Mouse (Mus musculus): ENCODE results near the gene Nudt9.

The Nudt9 gene

GRCm38 (mm10) chr5:104077508-104077907, 31.4 kb downstream of the Nudt9 start, which contains the start of gene Gm17660:
Gene Gm17660 (minus strand): TSS chr5:104077608.
- DNase-seq (ENCODE audit: low spot score): no peak

GRCm38 (mm10) chr5:104080736-104081135, 34.6 kb downstream of the Nudt9 start:
- no peak for DNase-seq (ENCODE audit: low spot score)

- no peak for DNase-seq (ENCODE audit: low spot score)
These were observed 39.3 kb downstream of the Nudt9 start for GRCm38 (mm10) chr5:104085366-104085765.

- no peak for DNase-seq (ENCODE audit: low spot score)
These were observed 43.6 kb downstream of the Nudt9 start for GRCm38 (mm10) chr5:104089751-104090150.

GRCm38 (mm10) chr5:104095416-104096077, 49.4 kb downstream of the Nudt9 start:
- no peak for DNase-seq (ENCODE audit: low spot score)

DNA sequence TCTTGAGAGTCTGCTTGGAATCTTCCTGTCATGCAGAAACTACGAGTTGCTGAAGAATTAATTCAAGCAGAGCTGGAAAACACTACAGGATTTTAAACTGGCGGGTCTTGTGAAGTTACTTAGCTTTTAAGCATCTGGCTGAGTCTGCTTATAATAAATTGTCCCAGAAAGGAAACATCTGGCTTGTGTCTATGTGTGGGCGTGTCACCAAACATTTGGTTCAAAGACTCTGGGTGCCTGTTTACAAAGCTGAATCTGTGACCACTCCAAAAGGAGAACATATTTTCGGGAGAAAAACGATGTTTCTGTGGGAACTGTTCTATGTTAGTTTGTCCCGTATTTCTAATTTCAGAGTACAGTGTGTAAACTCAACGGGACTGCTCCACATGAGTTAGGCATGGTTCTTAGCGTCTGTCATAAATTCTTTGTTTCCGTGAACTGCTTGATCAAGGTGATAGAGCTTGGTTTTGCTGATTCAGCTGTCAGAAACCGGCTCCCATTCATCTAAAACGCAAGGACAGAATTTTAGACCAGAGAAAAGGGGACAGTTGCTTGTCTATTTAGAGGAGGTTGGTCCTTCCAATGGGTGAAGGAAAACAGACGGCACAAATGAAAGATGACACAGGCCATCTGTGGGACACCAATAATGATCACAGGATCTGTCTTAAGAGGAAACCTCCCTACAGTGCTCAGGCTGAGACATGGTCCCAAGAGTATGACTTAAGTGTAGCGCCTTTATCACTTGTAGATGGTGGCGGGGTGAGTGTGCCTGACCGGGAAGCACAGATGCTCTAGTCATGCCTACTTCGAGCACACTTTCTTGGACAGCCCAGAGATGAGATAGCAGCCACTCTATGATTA, 50.2 kb downstream of the Nudt9 start:
- DNase-seq (ENCODE audit: low spot score): no peak

DNA sequence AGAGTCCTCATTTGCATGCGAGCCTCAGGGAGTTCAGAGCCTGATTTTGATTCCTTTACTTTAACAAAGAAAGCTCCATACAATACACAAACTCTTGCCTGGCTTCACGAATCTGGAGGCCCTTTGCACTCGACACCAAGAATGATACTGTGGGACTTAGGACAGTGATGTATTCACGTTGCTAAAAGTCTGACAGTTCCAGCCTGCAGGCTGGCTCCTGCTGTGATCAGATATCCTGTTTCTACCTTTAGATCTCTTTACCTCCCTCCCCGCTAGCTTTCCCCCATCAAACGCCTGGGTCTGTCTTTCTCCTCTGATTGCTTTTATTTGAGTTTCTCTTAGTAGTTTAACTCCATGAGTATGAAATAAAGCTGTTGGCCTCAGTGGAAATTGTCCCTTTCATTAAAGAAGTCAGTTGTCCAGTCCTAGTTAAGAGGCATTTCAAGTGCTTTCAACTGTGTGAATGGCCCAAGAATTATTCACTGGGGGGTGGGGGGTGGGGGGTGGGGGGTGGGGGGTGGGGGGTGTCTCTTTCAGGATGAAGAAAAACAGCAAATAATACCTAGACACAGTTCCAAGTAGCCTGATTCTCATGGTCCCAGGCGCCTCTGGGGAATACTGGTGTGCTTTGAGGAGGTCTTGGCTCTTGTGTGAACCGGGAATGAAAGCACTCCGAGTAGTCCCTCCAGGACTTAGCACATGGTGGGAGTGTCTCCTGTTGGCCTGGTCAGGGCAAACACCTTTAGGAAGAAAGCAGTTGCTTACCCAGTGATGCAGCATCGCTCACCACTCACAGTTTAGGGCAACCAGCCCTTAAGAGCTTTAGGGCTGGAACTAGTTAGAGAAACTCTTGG, 55.8 kb downstream of the Nudt9 start:
- DNase-seq (ENCODE audit: low spot score): no peak

GRCm38 (mm10) chr5:104103171-104103570, 57.1 kb downstream of the Nudt9 start:
- no peak for DNase-seq (ENCODE audit: low spot score)

GRCm38 (mm10) chr5:104104111-104104510, 58.0 kb downstream of the Nudt9 start:
- no peak for DNase-seq (ENCODE audit: low spot score)

DNA sequence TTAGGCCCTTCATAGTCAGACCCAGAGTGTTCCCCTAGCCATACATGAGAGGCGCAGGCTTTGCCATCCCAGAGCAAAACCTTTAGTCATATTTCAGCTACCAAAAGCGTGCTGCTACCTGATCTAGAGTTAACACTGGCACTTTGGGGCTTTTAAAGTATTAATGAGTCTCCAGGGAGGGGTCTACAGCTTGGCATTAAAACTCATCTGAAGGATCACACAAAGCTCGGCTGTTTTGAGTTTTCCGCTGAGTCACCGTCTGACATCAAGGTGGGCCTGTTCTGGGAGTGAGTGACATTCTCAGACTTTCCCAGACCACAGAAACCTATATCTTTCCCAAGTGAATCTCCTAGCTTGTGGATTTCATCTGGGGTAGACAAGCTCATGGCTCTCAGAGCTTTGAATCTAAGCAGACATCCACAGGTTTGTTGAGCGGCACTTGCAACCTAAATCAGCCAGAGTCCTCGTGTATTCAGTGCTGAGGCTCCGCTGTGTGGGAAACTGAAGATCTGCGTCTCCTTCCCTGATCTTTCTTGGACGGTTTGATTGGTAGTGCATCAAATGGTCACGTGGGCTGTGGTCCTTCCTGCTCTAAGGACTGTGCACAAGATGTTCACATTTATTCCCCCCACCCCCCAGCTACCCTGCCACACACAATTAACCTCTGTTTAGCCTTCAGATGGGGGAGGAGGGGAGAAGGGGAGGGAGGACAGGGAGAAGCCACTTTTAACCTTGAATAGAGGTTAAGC, 62.2 kb downstream of the Nudt9 start:
- DNase-seq (ENCODE audit: low spot score): no peak

DNA sequence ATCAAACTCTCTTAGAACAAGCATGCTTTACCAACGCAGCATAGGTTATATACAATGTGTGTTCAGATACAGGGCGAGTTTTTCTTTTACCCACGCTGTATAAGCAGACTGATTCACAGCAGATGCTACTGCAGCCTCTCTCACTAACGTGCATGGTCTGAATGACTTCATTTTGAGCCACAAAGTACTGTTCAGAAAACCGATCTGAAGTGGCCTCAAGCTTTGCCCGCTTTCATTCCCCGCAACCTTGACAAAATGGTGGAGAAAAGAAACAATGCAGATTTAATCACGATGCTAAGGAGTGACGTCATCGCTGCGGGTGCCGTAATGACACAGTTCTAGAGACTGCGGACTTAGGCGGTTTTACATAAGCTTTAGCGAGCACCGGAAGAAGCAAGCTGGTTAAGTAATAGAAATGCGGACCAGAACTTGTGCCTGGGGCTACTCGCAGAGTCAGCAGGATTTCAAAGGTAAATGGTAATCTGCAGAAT, 62.8 kb downstream of the Nudt9 start:
- no peak for DNase-seq (ENCODE audit: low spot score)

DNA sequence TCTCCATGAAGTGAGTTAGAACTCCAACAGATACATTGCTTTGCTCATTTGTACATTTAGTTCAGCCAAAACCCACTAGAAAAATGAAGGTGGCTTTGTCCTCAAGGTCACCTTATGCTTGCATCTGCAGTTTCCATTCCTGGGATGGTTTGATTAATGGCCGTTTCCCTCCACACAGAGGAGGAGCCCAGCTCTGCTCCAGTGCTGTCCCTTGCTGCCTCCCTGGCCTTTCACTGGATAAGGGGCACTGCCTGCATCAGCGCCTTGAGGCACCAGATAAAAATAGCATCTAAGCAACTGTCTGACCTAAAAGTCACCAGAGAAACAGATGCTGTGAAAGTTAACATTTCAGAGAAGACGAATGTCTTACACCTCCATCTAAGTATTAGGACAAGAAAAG, 63.4 kb downstream of the Nudt9 start:
- DNase-seq (ENCODE audit: low spot score): no peak

GRCm38 (mm10) chr5:104110171-104110920, 64.2 kb downstream of the Nudt9 start:
- no peak for DNase-seq (ENCODE audit: low spot score)

GRCm38 (mm10) chr5:104112016-104112415, 65.9 kb downstream of the Nudt9 start:
- no peak for DNase-seq (ENCODE audit: low spot score)

GRCm38 (mm10) chr5:104112511-104112910, 66.4 kb downstream of the Nudt9 start:
- DNase-seq (ENCODE audit: low spot score): no peak

- DNase-seq (ENCODE audit: low spot score): no peak
These were observed 67.5 kb downstream of the Nudt9 start, which contains the start of gene Sparcl1 for GRCm38 (mm10) chr5:104113491-104114172. Gene Sparcl1 (minus strand): TSS chr5:104113733.
